Mouse (Mus musculus): Measurements from ENCODE around the gene Ispd. TPM values are rescaled to one million over a fixed set of nuclear protein-coding genes. Genes with fewer than 3 reads are reported as not detected.

Ispd gene
- total RNA-seq, 1 experiment: 1.7 TPM

GRCm38 (mm10) chr12:36545318-36545717 is 164.1 kb downstream of the Ispd start:
- no peak for DNase-seq (ENCODE audit: low read depth, low spot score)
- H3K9ac ChIP-seq (ENCODE audit: insufficient read depth, low read depth, low read length, poor library complexity, severe bottlenecking): no peak overlapping the region
- H3K9me3 ChIP-seq (ENCODE audit: control insufficient read depth, insufficient read depth, low read depth, low read length): no peaks in the 10 kb centered on the region
- in situ Hi-C loops (cut with MboI; ENCODE audit: low sequenced_read_pairs in 2 of 2, unreplicated experiment in 2 of 2): no loop called here
- H3K36me3 ChIP-seq (ENCODE audit: control insufficient read depth, insufficient read depth, low read length, poor library complexity, severe bottlenecking): no peaks in the 10 kb centered on the region
- no peak overlapping the region for H3K27ac ChIP-seq (ENCODE audit: insufficient read depth, low read depth, low read length, poor library complexity, severe bottlenecking)
- H3K4me3 ChIP-seq (ENCODE audit: insufficient read depth in 1 of 2, low read depth in 1 of 2, low read length in 2 of 2, poor library complexity in 1 of 2, severe bottlenecking in 1 of 2): no peak overlapping the region
- H3K4me1 ChIP-seq (ENCODE audit: control insufficient read depth in 2 of 2, insufficient read depth in 2 of 2, low read length in 2 of 2, poor library complexity in 1 of 2): no peaks in the 10 kb centered on the region
- TF ChIP-seq ZC3H11A (IDR thresholded peaks at IDR 0.05; ENCODE audit: borderline replicate concordance, low read depth, low read length): no peak
- no peak for TF ChIP-seq MAFK (IDR thresholded peaks at IDR 0.05; ENCODE audit: insufficient read depth, low read depth, low read length)
- TF ChIP-seq CHD2 (IDR thresholded peaks at IDR 0.05; ENCODE audit: low read depth, low read length): no peak

GRCm38 (mm10) chr12:36549474-36549873 is 168.2 kb downstream of the Ispd start:
- Histone ChIP-seq H3K4me3 (ENCODE audit: insufficient read depth in 1 of 2, low read depth in 1 of 2, low read length in 2 of 2, poor library complexity in 1 of 2, severe bottlenecking in 1 of 2) (no peak overlapping the region), H3K36me3 (ENCODE audit: control insufficient read depth, insufficient read depth, low read length, poor library complexity, severe bottlenecking) (no peaks in the 10 kb centered on the region), H3K9me3 (ENCODE audit: control insufficient read depth, insufficient read depth, low read depth, low read length) (no peaks in the 10 kb centered on the region), H3K27ac (ENCODE audit: insufficient read depth, low read depth, low read length, poor library complexity, severe bottlenecking) (no peak overlapping the region), H3K9ac (ENCODE audit: insufficient read depth, low read depth, low read length, poor library complexity, severe bottlenecking) (no peak overlapping the region), H3K4me1 (ENCODE audit: control insufficient read depth in 2 of 2, insufficient read depth in 2 of 2, low read length in 2 of 2, poor library complexity in 1 of 2) (no peaks in the 10 kb centered on the region)
- TF ChIP-seq HCFC1 (IDR thresholded peaks at IDR 0.05; ENCODE audit: borderline replicate concordance, insufficient read depth, low read length) (no peak), MAFK (IDR thresholded peaks at IDR 0.05; ENCODE audit: insufficient read depth, low read depth, low read length) (no peak), CHD2 (IDR thresholded peaks at IDR 0.05; ENCODE audit: low read depth, low read length) (no peak), ZNF384 (IDR thresholded peaks at IDR 0.05; ENCODE audit: low read depth, low read length) (no peak)
- in situ Hi-C loops (cut with MboI; ENCODE audit: low sequenced_read_pairs in 2 of 2, unreplicated experiment in 2 of 2): no loop called here
- DNase-seq (ENCODE audit: low read depth, low spot score): no peak

- TF ChIP-seq HCFC1 (IDR thresholded peaks at IDR 0.05; ENCODE audit: borderline replicate concordance, insufficient read depth, low read length) (no peak), CHD2 (IDR thresholded peaks at IDR 0.05; ENCODE audit: low read depth, low read length) (no peak), MAFK (IDR thresholded peaks at IDR 0.05; ENCODE audit: insufficient read depth, low read depth, low read length) (no peak), ZNF384 (IDR thresholded peaks at IDR 0.05; ENCODE audit: low read depth, low read length) (no peak), ZC3H11A (IDR thresholded peaks at IDR 0.05; ENCODE audit: borderline replicate concordance, low read depth, low read length) (no peak)
- H3K4me1 ChIP-seq (ENCODE audit: control insufficient read depth in 2 of 2, insufficient read depth in 2 of 2, low read length in 2 of 2, poor library complexity in 1 of 2): no peaks in the 10 kb centered on the region
- H3K9me3 ChIP-seq (ENCODE audit: control insufficient read depth, insufficient read depth, low read depth, low read length): no peaks in the 10 kb centered on the region
- H3K4me3 ChIP-seq (ENCODE audit: insufficient read depth in 1 of 2, low read depth in 1 of 2, low read length in 2 of 2, poor library complexity in 1 of 2, severe bottlenecking in 1 of 2): no peak overlapping the region
- H3K27ac ChIP-seq (ENCODE audit: insufficient read depth, low read depth, low read length, poor library complexity, severe bottlenecking): no peak overlapping the region
- H3K9ac ChIP-seq (ENCODE audit: insufficient read depth, low read depth, low read length, poor library complexity, severe bottlenecking): no peak overlapping the region
- no peak for DNase-seq (ENCODE audit: low read depth, low spot score)
- no peaks in the 10 kb centered on the region for H3K36me3 ChIP-seq (ENCODE audit: control insufficient read depth, insufficient read depth, low read length, poor library complexity, severe bottlenecking)
- in situ Hi-C loops (cut with MboI; ENCODE audit: low sequenced_read_pairs in 2 of 2, unreplicated experiment in 2 of 2): no loop called here
These were observed 173.4 kb downstream of the Ispd start for GRCm38 (mm10) chr12:36554697-36555096.

- in situ Hi-C loops (cut with MboI; ENCODE audit: low sequenced_read_pairs in 2 of 2, unreplicated experiment in 2 of 2): no loop called here
- Histone ChIP-seq H3K9me3 (ENCODE audit: control insufficient read depth, insufficient read depth, low read depth, low read length) (no peaks in the 10 kb centered on the region), H3K36me3 (ENCODE audit: control insufficient read depth, insufficient read depth, low read length, poor library complexity, severe bottlenecking) (no peaks in the 10 kb centered on the region), H3K9ac (ENCODE audit: insufficient read depth, low read depth, low read length, poor library complexity, severe bottlenecking) (no peak overlapping the region), H3K4me3 (ENCODE audit: insufficient read depth in 1 of 2, low read depth in 1 of 2, low read length in 2 of 2, poor library complexity in 1 of 2, severe bottlenecking in 1 of 2) (no peak overlapping the region), H3K4me1 (ENCODE audit: control insufficient read depth in 2 of 2, insufficient read depth in 2 of 2, low read length in 2 of 2, poor library complexity in 1 of 2) (no peaks in the 10 kb centered on the region), H3K27ac (ENCODE audit: insufficient read depth, low read depth, low read length, poor library complexity, severe bottlenecking) (no peak overlapping the region)
- TF ChIP-seq HCFC1 (IDR thresholded peaks at IDR 0.05; ENCODE audit: borderline replicate concordance, insufficient read depth, low read length) (no peak), ZC3H11A (IDR thresholded peaks at IDR 0.05; ENCODE audit: borderline replicate concordance, low read depth, low read length) (no peak), MAFK (IDR thresholded peaks at IDR 0.05; ENCODE audit: insufficient read depth, low read depth, low read length) (no peak), CHD2 (IDR thresholded peaks at IDR 0.05; ENCODE audit: low read depth, low read length) (no peak), ZNF384 (IDR thresholded peaks at IDR 0.05; ENCODE audit: low read depth, low read length) (no peak)
- no peak for DNase-seq (ENCODE audit: low read depth, low spot score)
These were observed 182.9 kb downstream of the Ispd start for GRCm38 (mm10) chr12:36564146-36564545.

GRCm38 (mm10) chr12:36566974-36567373 is 185.7 kb downstream of the Ispd start:
- Histone ChIP-seq H3K9ac (ENCODE audit: insufficient read depth, low read depth, low read length, poor library complexity, severe bottlenecking) (no peak overlapping the region), H3K36me3 (ENCODE audit: control insufficient read depth, insufficient read depth, low read length, poor library complexity, severe bottlenecking) (no peaks in the 10 kb centered on the region), H3K4me3 (ENCODE audit: insufficient read depth in 1 of 2, low read depth in 1 of 2, low read length in 2 of 2, poor library complexity in 1 of 2, severe bottlenecking in 1 of 2) (no peak overlapping the region), H3K9me3 (ENCODE audit: control insufficient read depth, insufficient read depth, low read depth, low read length) (no peaks in the 10 kb centered on the region), H3K4me1 (ENCODE audit: control insufficient read depth in 2 of 2, insufficient read depth in 2 of 2, low read length in 2 of 2, poor library complexity in 1 of 2) (no peaks in the 10 kb centered on the region), H3K27ac (ENCODE audit: insufficient read depth, low read depth, low read length, poor library complexity, severe bottlenecking) (no peak overlapping the region)
- in situ Hi-C loops (cut with MboI; ENCODE audit: low sequenced_read_pairs in 2 of 2, unreplicated experiment in 2 of 2): no loop called here
- no peak for TF ChIP-seq CHD2 (IDR thresholded peaks at IDR 0.05; ENCODE audit: low read depth, low read length)
- no peak for TF ChIP-seq ZC3H11A (IDR thresholded peaks at IDR 0.05; ENCODE audit: borderline replicate concordance, low read depth, low read length)
- TF ChIP-seq MAFK (IDR thresholded peaks at IDR 0.05; ENCODE audit: insufficient read depth, low read depth, low read length): no peak
- no peak for TF ChIP-seq HCFC1 (IDR thresholded peaks at IDR 0.05; ENCODE audit: borderline replicate concordance, insufficient read depth, low read length)
- TF ChIP-seq ZNF384 (IDR thresholded peaks at IDR 0.05; ENCODE audit: low read depth, low read length): no peak
- DNase-seq (ENCODE audit: low read depth, low spot score): no peak
